Mouse (Mus musculus): ENCODE measurements at regions not wholly inside any gene's neighbourhood (a gene's known extent, or its start where the extent isn't known, plus 50 kb on each side); places are given as distances from the start of the nearest gene placed in this dataset.

DNA sequence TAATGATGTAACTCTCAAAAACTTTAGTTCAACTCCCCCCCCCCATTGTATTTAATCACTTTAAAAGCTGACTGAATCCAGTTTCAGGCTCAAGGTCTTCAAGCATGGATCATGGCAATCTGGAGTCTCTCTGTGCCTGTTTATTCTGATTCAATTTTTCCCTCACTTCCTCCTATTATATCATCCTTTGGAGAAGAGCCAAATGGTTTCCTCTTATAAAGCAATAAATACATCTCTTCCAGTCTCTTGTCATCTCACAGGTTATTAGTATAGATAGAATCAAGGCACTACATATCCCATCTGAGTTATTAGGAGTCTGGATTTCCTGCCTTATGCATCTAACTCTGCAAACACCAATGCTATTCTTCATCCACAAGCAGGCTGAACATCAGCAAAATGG is 530.2 kb upstream of the Pdcd1 start:
- Histone ChIP-seq H3K4me3 (ENCODE audit: low read depth, low read length) (no peak overlapping the region), H3K9ac (ENCODE audit: low read depth, low read length) (no peak overlapping the region), H3K4me2 (ENCODE audit: low read depth, low read length) (no peak overlapping the region), H3K4me1 (ENCODE audit: control insufficient read depth, low read depth, low read length) (no peaks in the 10 kb centered on the region), H3K9me3 (replicated peaks; ENCODE audit: control insufficient read depth, low read length) (no peaks in the 10 kb centered on the region), H3K27ac (ENCODE audit: low read length) (no peak overlapping the region), H3K27me3 (ENCODE audit: control insufficient read depth, insufficient read depth, low read depth, low read length) (no peaks in the 10 kb centered on the region), H3K36me3 (ENCODE audit: control insufficient read depth, insufficient read depth) (no peaks in the 10 kb centered on the region)
- no peak for ATAC-seq (ENCODE audit: low read depth)

DNA sequence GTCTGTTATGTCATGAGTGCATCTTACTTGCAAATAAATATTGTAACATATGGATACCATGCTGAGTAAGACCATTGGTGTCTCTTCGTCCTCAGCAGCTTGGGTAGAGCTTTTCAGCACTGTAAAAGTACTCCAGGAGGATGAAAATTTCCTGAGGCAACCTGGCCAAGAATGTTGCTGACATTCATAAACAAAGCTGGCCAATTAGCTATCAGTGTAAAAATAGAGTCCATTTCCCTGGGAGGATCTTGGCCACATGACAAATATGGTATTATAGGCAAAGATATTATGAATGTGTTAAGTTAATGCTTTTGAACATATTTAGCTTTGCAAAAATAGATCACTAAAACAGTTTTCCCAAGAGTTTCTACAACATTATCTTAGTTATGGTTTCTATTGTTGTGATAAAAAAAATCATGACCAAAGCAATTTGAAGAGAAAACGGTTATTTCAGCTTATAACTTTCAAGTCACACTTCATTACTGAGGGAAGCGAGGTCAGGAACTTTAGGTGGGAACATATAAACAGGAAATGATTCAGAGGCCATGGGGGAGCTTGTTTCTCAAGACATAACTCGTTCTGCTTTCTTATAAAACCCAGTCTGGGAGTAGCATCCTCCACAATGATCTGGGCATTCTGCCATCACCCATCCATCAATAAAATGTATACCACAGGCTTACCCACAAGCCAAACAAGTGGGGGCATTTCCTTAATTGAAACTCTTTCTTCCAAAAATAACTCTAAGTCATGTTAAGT is 529.5 kb upstream of the Pdcd1 start:
- no peak for ATAC-seq (ENCODE audit: low read depth)
- no peak overlapping the region for H3K4me3 ChIP-seq (ENCODE audit: low read depth, low read length)
- H3K9ac ChIP-seq (ENCODE audit: low read depth, low read length), result no peak overlapping the region
- no peak overlapping the region for H3K4me2 ChIP-seq (ENCODE audit: low read depth, low read length)
- no peaks in the 10 kb centered on the region for H3K36me3 ChIP-seq (ENCODE audit: control insufficient read depth, insufficient read depth)
- 26% methylated on average over 4 of the region's 4 CpGs for WGBS (ENCODE audit: insufficient replicate concordance)
- H3K27me3 ChIP-seq (ENCODE audit: control insufficient read depth, insufficient read depth, low read depth, low read length), result no peaks in the 10 kb centered on the region
- no peaks in the 10 kb centered on the region for H3K4me1 ChIP-seq (ENCODE audit: control insufficient read depth, low read depth, low read length)
- H3K27ac ChIP-seq (ENCODE audit: low read length), result no peak overlapping the region
- H3K9me3 ChIP-seq (replicated peaks; ENCODE audit: control insufficient read depth, low read length), result no peaks in the 10 kb centered on the region

DNA sequence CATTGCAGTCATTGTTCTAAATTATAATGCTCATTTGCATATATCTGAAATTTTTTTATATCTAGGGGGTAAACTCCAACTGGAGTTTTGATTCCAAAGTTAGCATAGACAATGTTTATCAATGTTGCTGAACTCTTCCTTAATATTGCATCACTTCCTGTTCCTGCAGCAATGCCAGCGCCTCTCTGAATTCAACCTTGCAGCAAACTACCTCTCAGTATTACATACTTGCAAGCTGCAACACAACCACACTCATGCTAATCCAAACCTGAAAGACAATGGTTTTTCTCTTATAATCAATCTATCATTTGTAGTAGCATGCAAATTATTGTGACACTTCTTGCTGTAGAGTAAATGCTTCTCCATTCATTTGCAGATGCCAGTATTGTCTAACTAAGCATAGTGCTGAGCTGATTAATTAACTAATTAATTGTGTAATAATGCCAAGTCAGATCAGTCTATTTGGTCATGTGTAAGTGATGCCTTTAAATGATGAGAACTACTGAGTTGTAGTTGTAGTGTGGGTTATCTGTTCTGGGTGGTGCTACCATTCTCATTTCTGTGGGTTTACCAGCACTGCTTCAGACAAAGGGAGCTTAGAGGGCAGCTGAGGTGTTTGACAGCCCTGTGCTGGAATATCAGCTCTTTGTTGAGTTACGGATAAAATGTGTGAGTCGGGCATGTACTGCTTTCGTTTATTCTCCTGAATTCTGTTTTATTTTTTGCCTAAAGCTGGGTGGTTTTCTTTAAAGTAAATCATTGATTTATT is 480.6 kb upstream of the Pdcd1 start:
- Histone ChIP-seq H3K4me3 (ENCODE audit: low read depth, low read length) (no peak overlapping the region), H3K9me3 (replicated peaks; ENCODE audit: control insufficient read depth, low read length) (no peaks in the 10 kb centered on the region), H3K36me3 (ENCODE audit: control insufficient read depth, insufficient read depth) (no peaks in the 10 kb centered on the region), H3K4me1 (ENCODE audit: control insufficient read depth, low read depth, low read length) (no peaks in the 10 kb centered on the region), H3K9ac (ENCODE audit: low read depth, low read length) (no peak overlapping the region), H3K27ac (ENCODE audit: low read length) (no peak overlapping the region), H3K27me3 (ENCODE audit: control insufficient read depth, insufficient read depth, low read depth, low read length) (no peaks in the 10 kb centered on the region), H3K4me2 (ENCODE audit: low read depth, low read length) (no peak overlapping the region)
- WGBS (ENCODE audit: insufficient replicate concordance), result 61% methylated on average over 4 of the region's 4 CpGs
- no peak for ATAC-seq (ENCODE audit: low read depth)

DNA sequence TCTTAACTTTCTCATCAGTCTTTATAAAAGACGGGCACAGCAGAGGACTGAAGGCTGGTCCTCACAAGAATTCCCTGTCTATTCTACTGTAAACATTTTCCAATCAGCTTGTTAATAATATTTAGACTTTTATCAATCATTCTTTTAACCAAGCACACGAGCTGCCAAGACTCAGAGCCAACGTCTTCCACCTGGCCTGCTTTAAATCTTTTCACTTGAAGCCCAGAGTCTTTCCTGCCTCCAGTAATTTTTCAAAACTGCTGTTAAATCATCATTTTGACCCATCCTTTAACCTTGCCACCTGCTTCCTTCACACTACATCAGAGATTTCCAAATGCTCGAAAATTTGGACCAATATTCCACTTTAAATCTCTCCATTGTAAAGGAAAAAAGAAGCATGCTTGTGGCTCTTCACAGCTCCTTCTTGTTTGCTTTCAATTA is 451.7 kb upstream of the Pdcd1 start:
- no peaks in the 10 kb centered on the region for H3K27me3 ChIP-seq (ENCODE audit: control insufficient read depth, insufficient read depth, low read depth, low read length)
- H3K27ac ChIP-seq (ENCODE audit: low read length), result no peak overlapping the region
- no peak overlapping the region for H3K9ac ChIP-seq (ENCODE audit: low read depth, low read length)
- no peaks in the 10 kb centered on the region for H3K9me3 ChIP-seq (replicated peaks; ENCODE audit: control insufficient read depth, low read length)
- H3K4me1 ChIP-seq (ENCODE audit: control insufficient read depth, low read depth, low read length), result no peaks in the 10 kb centered on the region
- H3K4me2 ChIP-seq (ENCODE audit: low read depth, low read length), result no peak overlapping the region
- no peak overlapping the region for H3K4me3 ChIP-seq (ENCODE audit: low read depth, low read length)
- no peak for ATAC-seq (ENCODE audit: low read depth)
- WGBS (ENCODE audit: insufficient replicate concordance), result 50% methylated on average over 4 of the region's 4 CpGs
- no peaks in the 10 kb centered on the region for H3K36me3 ChIP-seq (ENCODE audit: control insufficient read depth, insufficient read depth)

DNA sequence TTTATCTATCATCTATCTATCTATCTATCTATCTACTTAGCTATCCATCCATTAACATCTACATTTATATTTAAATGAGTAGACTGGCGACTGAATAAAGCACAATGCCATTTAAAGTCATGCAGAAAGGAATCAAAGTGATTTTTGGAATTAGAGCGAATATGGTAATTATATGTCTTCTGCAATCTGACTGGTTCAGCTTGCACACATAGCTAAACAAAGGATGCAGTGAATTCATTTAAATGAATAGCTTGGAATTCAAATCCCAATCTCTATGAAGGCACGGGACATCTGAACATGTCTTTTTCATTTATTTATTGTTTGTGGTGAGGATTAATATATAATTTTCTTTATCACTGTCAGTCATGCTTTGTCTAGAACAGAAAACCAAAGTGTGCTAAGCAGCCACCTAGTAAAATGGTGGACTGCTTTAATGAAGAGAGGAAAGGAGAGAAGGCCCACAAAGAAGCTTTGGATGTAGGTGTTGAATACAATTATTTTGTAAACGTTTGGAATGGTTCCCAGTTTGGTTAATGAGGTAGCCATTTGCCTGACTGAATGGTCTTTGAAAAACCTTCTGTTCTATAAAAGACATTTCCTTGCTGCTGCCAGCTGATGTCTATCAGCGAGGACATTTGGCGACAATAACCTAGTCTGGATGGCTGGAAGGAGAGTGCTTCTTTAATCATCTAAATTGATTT is 451.2 kb upstream of the Pdcd1 start:
- Histone ChIP-seq H3K4me1 (ENCODE audit: control insufficient read depth, low read depth, low read length) (no peaks in the 10 kb centered on the region), H3K4me2 (ENCODE audit: low read depth, low read length) (no peak overlapping the region), H3K9ac (ENCODE audit: low read depth, low read length) (no peak overlapping the region), H3K9me3 (replicated peaks; ENCODE audit: control insufficient read depth, low read length) (no peaks in the 10 kb centered on the region), H3K27me3 (ENCODE audit: control insufficient read depth, insufficient read depth, low read depth, low read length) (no peaks in the 10 kb centered on the region), H3K36me3 (ENCODE audit: control insufficient read depth, insufficient read depth) (no peaks in the 10 kb centered on the region), H3K27ac (ENCODE audit: low read length) (no peak overlapping the region), H3K4me3 (ENCODE audit: low read depth, low read length) (no peak overlapping the region)
- 59% methylated on average over 6 of the region's 6 CpGs for WGBS (ENCODE audit: insufficient replicate concordance)
- no peak for ATAC-seq (ENCODE audit: low read depth)

DNA sequence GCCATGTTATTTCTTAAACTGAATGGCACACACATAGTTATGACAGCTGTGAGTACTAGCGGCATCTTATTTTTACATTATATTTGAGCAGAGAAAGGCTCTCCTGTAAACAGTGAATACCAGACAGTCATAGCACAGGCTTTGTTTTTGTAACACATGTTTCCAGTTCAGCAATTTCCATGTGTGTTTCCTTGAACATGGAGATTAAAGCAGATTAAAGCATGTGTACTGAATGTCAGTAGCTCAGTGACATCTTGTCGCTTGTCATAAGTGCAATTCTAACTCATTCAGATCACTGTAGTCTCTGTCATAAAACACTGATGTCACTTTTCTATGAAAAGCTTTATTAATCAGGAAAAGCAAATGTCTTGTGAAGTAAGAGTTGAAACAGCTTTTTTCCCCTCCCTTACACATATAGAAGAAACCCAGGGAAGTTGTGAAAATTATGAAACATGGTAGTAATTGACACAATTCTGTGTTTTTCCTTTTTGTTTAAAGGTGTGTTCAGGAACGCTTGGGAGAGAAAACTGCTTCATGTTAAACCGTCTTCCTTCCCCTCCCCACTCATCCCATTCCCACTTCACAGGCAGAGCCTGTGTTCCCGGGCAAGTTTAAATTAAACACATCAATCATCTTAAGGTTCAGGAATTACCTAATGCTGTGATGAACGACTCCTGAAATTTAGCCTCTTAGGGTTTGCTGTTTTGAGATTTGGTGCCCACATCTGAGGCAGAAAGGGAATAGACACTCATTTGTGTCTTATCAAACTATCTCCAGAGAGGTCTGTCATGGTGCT is 449.9 kb upstream of the Pdcd1 start:
- no peak for ATAC-seq (ENCODE audit: low read depth)
- WGBS (ENCODE audit: insufficient replicate concordance), result 68% methylated on average over 6 of the region's 6 CpGs
- H3K4me2 ChIP-seq (ENCODE audit: low read depth, low read length), result no peak overlapping the region
- H3K27ac ChIP-seq (ENCODE audit: low read length), result no peak overlapping the region
- no peaks in the 10 kb centered on the region for H3K36me3 ChIP-seq (ENCODE audit: control insufficient read depth, insufficient read depth)
- no peaks in the 10 kb centered on the region for H3K4me1 ChIP-seq (ENCODE audit: control insufficient read depth, low read depth, low read length)
- H3K9me3 ChIP-seq (replicated peaks; ENCODE audit: control insufficient read depth, low read length), result no peaks in the 10 kb centered on the region
- H3K27me3 ChIP-seq (ENCODE audit: control insufficient read depth, insufficient read depth, low read depth, low read length), result no peaks in the 10 kb centered on the region
- H3K9ac ChIP-seq (ENCODE audit: low read depth, low read length), result no peak overlapping the region
- no peak overlapping the region for H3K4me3 ChIP-seq (ENCODE audit: low read depth, low read length)

DNA sequence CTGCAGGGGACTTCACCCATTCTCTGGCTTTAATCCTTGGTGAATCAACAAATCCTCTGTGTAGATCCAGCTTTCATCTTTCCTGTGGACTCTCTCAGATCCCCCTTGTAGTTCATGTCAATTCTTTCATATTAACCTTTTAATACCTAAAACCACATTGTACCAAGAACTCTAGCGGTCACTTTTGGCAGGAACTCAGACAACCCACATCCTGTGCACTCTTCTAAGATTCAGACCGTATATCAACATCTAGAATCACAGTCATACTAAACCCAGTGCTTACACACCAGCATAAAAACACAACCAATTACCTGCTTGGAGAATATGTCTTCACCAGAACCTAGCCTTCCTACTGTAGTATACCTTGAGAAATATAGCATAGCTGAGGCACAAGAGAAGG is 444.6 kb upstream of the Pdcd1 start:
- Histone ChIP-seq H3K36me3 (ENCODE audit: control insufficient read depth, insufficient read depth) (no peaks in the 10 kb centered on the region), H3K4me3 (ENCODE audit: low read depth, low read length) (no peak overlapping the region), H3K9me3 (replicated peaks; ENCODE audit: control insufficient read depth, low read length) (no peaks in the 10 kb centered on the region), H3K4me2 (ENCODE audit: low read depth, low read length) (no peak overlapping the region), H3K4me1 (ENCODE audit: control insufficient read depth, low read depth, low read length) (no peaks in the 10 kb centered on the region), H3K9ac (ENCODE audit: low read depth, low read length) (no peak overlapping the region), H3K27me3 (ENCODE audit: control insufficient read depth, insufficient read depth, low read depth, low read length) (no peaks in the 10 kb centered on the region), H3K27ac (ENCODE audit: low read length) (no peak overlapping the region)
- no peak for ATAC-seq (ENCODE audit: low read depth)
- WGBS (ENCODE audit: insufficient replicate concordance), result 28% methylated on average over 2 of the region's 2 CpGs

DNA sequence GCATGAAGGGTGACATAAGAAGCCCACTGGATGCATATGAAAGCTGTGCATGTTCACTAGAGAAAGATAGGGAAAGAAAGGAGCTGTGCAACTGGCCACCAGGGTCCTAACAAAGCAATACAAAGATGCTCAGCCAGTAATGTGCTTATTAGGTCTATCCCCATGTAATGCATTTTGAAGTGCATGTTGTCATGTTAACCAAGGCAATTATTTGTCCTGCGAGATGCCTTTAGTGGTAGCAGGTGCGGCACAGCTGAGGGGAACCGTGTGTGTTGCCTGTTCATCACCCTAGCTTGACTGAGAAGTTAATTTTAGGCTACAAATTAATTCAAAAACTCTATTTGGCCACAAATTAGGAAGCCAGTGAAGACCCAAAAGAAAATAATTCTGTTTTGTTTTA is 444.0 kb upstream of the Pdcd1 start:
- ATAC-seq (ENCODE audit: low read depth), result no peak
- no peaks in the 10 kb centered on the region for H3K9me3 ChIP-seq (replicated peaks; ENCODE audit: control insufficient read depth, low read length)
- H3K27me3 ChIP-seq (ENCODE audit: control insufficient read depth, insufficient read depth, low read depth, low read length), result no peaks in the 10 kb centered on the region
- H3K36me3 ChIP-seq (ENCODE audit: control insufficient read depth, insufficient read depth), result no peaks in the 10 kb centered on the region
- 62% methylated on average over 3 of the region's 3 CpGs for WGBS (ENCODE audit: insufficient replicate concordance)
- H3K4me3 ChIP-seq (ENCODE audit: low read depth, low read length), result no peak overlapping the region
- no peak overlapping the region for H3K4me2 ChIP-seq (ENCODE audit: low read depth, low read length)
- H3K4me1 ChIP-seq (ENCODE audit: control insufficient read depth, low read depth, low read length), result no peaks in the 10 kb centered on the region
- H3K27ac ChIP-seq (ENCODE audit: low read length), result no peak overlapping the region
- H3K9ac ChIP-seq (ENCODE audit: low read depth, low read length), result no peak overlapping the region
